Mouse (Mus musculus) G1E-ER4 (cell line): ENCODE data around the gene S100a2. TPM values are rescaled to one million over a fixed set of nuclear protein-coding genes. Genes with fewer than 3 reads are reported as not detected.

Experiments
- GATA1 ChIP-seq: IDR thresholded peaks from one replicate; pipeline ENCODE4 v1.8.0; 2012; ENCODE audit warnings: low read length, inconsistent platforms
- polyA plus RNA-seq: library from polyadenylated mRNA; stranded (reverse); fragments of >175 nt; gene quantifications from 2 replicates; pipeline ENCODE4 v1.2.3, GENCODE M21; 2012

The S100a2 gene
- polyA plus RNA-seq, 1 experiment = not detected

GRCm38 (mm10) chr3:90606185-90606584 lies 16.1 kb downstream of the S100a2 start:
- TF ChIP-seq GATA1 = no peak

DNA sequence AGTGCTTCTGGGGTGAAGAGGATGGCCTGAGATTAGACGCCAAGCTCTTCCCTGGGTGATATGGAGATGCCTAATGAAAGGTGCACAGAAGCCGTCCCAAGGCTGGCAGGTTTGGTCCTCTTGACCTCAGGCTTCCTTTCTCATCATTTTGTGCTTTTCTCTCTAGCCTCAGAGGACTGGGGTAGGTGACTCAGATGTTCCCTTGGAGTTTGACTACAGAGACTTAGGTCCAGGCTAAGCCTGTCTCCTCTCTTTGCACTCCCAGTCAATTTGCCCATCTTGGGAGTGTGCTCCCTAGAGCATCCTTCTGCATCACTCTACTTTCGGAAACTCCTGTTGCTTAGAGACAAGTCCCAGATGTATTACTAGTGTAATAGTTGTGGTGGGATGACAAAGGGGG lies 17.3 kb downstream of the S100a2 start:
- no peak for TF ChIP-seq GATA1

- no peak for TF ChIP-seq GATA1
These were observed 18.2 kb downstream of the S100a2 start, which contains the start of gene S100a5 for GRCm38 (mm10) chr3:90608223-90608622. Gene S100a5, plus strand, starts transcription at chr3:90608523.

GRCm38 (mm10) chr3:90609102-90609501 lies 19.1 kb downstream of the S100a2 start:
- no peak for TF ChIP-seq GATA1

GRCm38 (mm10) chr3:90611494-90611893 lies 21.4 kb downstream of the S100a2 start:
- no peak for TF ChIP-seq GATA1

GRCm38 (mm10) chr3:90612061-90612460 lies 22.0 kb downstream of the S100a2 start:
- TF ChIP-seq GATA1 = no peak

DNA sequence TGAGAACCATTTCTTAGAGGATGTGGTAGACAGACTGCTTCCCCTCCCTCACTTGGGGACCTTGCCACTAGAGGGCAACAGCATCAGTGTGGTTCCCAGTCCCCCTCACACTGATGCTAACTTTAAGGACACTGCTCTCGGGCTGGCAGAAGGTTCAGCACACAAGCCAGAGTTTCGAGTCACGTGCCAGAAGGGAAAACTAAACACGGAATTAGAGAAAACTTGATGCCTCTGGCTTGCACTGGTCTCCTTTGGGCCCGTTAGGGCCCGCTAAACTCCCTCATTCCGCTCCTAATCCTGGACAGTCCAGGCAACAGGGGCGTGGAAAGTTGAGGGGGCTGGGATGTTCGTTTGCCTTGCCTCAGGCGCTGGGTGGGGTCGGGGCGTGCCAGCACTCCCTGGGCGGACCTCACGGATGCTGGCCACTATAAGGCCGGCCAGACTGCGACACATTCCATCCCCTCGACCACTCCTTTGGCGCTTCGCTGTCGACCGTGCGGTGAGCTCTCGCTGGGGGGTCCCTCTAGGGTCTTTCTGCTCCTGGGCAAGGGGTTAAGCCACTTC lies 22.8 kb downstream of the S100a2 start, which contains the start of gene S100a6:
Gene S100a6 (plus strand): TSS at position 155 of the 564 bp plus-strand sequence.
- TF ChIP-seq GATA1 = no peak

DNA sequence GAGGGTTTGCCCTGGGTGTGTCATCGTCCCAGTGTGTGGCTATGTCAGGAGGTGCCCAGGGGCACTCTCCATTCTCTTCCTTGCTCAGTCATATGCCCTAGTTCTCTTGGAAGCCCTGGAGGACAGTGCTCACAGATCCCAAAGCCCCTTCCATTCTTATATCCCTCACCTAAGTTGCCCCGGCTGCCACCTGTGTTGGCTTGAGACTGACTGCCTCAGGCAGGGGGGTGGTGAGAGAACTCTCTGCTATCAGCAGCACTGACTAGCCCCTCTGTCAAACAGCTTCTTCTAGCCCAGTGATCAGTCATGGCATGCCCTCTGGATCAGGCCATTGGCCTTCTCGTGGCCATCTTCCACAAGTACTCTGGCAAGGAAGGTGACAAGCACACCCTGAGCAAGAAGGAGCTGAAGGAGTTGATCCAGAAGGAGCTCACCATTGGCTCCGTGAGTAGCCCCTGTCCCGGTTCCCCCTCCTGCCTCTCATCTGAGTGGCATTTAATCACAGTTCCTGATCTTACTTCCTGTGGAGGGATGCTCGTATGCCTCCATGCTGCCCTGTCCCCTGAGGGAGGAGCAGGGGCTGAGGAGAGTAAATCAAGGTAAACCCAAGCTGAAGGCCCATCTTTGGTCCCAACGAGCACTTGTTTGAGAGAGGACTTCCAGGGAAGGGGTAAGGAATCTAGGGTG lies 23.6 kb downstream of the S100a2 start:
- TF ChIP-seq GATA1 = no peak

GRCm38 (mm10) chr3:90614148-90614530 lies 24.1 kb downstream of the S100a2 start:
- TF ChIP-seq GATA1 = no peak

DNA sequence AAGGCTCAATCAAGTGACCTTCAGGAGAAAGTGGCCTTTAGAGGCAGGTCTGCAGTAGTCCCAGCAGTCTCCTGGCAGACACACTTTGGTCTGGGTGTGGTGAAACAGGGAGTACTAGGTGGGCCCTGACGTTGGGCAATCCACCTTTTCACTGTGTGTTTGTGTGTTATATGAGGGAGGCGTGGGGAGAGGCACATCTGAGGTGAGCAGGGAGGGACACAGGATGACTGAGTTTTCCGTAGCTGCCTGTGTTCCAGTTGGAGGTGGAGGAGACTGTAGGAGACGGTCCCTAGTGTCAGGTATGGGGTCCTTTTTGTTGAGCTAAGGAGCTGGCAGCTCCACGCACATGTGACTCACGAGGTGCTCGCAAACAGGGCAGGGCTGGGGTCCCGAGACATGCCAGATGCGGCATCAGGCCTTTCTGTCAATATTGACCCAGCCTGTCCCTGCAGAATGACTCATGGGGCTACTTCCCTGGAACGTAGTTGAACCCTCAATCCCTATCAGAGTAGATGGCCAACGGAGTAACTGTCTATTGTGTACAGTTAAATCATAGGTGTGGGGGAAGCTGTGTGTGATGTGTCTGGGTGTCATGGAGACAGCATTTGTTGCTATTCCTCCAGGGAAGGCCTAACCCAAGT lies 24.7 kb downstream of the S100a2 start:
- no peak for TF ChIP-seq GATA1

- no peak for TF ChIP-seq GATA1
These were observed 25.4 kb downstream of the S100a2 start for GRCm38 (mm10) chr3:90615415-90615814.

- no peak for TF ChIP-seq GATA1
These were observed 25.9 kb downstream of the S100a2 start for GRCm38 (mm10) chr3:90615911-90616310.

DNA sequence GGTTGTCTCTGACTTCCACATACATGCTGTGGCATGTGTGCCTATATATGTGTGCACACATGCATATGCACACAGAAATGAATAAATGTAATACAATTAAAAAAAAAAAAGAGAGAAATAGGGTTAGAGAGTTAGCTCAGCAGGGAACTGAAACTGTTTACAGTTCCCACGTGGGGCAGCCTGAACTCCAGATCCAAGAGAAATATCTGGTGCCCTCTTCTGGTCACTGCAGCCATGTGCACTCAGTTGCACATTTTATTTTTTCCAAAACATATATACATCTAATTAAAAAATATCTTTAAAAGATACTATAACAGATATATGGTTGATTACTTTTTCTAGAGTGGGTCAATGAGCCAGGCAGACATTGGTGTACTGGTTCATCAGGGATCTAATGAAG lies 27.5 kb downstream of the S100a2 start:
- TF ChIP-seq GATA1 = no peak

DNA sequence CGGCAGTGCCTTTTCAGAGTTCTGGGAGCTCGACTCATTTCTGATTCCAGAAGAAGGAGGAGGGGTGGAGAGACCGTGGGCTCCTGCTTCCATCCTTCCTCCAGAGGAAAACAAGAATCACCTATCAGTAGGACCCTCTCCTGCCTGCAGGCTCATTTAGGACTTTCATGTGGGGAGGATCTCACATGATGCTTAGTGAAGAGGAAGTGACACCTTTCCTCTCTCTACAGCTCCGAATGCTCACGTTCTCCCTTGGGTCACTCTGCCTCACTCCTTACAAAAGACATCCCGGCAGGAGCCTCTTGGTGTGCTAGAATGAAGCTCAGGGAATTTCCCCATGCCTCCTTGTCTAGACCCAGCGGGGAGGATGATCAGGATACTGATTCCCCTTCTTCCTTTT lies 31.5 kb downstream of the S100a2 start:
- TF ChIP-seq GATA1 = no peak

DNA sequence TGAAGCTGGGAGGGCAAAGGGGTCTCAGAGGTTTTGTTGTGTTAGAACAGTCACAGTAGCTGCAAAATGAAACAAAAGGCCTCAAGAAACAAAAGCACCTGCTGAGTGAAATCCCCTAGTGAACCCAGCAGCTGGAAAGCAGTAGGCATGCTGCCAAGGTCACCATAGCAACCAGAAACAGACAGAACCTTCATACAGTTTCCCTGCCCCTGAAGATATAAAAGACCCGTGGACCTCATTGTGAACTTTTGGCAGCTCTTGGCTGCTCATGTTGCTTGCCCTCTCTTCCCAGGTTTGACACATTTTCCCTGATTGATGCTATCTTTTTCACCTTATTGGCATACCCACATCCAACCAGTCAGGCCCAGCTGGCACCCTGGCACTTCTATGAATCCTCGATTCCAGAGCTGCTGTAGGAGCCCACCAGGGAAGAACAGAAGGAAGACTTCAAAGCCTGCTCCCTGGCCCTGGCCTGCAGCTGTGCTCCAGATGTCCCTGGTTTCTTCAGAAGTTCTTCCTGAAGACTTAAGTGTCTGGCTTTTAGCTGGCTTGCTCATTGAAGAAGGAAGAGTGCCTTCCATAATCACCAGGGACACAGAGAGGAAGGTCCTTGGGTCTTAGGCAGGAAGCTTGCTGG lies 33.5 kb downstream of the S100a2 start:
- TF ChIP-seq GATA1 = no peak

- no peak for TF ChIP-seq GATA1
These were observed 35.4 kb downstream of the S100a2 start for GRCm38 (mm10) chr3:90625496-90625895.

GRCm38 (mm10) chr3:90626266-90627021 lies 36.4 kb downstream of the S100a2 start:
- TF ChIP-seq GATA1 = no peak
